Mouse (Mus musculus): ENCODE measurements around the gene Rdh14.

DNA sequence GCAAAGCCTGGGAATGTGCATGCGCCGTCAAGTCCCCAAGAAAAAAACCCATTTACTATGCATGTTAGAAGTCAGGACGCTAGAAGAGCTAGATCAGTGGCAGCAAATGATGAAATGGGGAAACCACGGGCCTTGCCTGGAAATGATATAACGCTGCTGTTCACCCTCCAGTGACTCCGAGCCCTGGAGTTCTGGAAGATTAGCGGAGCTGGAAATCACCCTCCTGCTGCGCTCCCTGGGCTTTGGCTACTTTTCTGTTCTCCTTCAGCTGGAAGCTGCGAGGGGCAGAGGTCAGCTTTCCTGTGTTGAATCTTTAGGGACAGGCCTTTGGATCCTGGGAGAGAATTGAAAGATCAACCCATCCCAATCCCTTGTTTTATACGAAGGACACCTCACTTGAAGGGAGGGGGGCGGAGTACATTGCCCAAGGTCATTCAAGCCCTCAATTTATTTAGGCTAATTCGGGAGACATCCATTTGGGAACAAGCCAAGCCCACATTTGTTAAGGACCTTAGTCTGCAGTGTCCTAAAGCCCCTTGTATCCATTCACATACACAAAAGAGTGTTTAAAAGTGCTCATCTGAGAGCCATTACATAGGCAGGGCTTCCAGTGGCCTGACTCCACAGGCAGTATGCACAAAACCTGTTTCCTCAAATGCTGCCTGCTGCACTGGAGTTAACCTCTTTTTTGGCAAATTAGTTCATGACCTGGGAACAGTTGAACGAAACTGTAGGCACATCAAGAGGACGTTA is 49.1 kb downstream of the Rdh14 start:
- TF ChIP-seq CTCF (IDR thresholded peaks at IDR 0.05; ENCODE audit: low read depth, low read length) = no peak
- TF ChIP-seq POLR2A (IDR thresholded peaks at IDR 0.05; ENCODE audit: borderline replicate concordance, low read depth, low read length) = no peak

Data from bone marrow macrophage, adult 2 months (primary cell).